Mouse (Mus musculus) 416B (cell line): Measurements from ENCODE around the gene Nlrp5.
"Not testable (repeated sequence)": the region's sequence is repeated elsewhere in the genome, so short reads cannot be mapped to it uniquely, and the experiment has no call there.

ENCODE experiments used
- DNase-seq: peaks from one replicate; pipeline ENCODE4 v3.0.0; 2011; ENCODE audit warnings: low read depth

Gene Nlrp5

GRCm38 (mm10) chr7:23385589-23385988 lies at the start of gene Nlrp5:
Gene Nlrp5 (plus strand): TSS chr7:23385889.
- DNase-seq: no peak

GRCm38 (mm10) chr7:23358311-23358710 lies 27.4 kb upstream of the Nlrp5 start:
- not testable (repeated sequence) for DNase-seq

- not testable (repeated sequence) for DNase-seq
Observed at GRCm38 (mm10) chr7:23470201-23470600, 84.5 kb downstream of the Nlrp5 start.

- DNase-seq: not testable (repeated sequence)
Observed at GRCm38 (mm10) chr7:23470832-23471231, 85.1 kb downstream of the Nlrp5 start.

GRCm38 (mm10) chr7:23472886-23473285 lies 87.2 kb downstream of the Nlrp5 start:
- DNase-seq: not testable (repeated sequence)
